Mouse (Mus musculus): ENCODE results near the gene Polr2f. TPM values are rescaled to one million over a fixed set of nuclear protein-coding genes. Genes with fewer than 3 reads are reported as not detected.

Polr2f gene
- not detected for polyA plus RNA-seq (2014; fragmentation: Illumina TruSeq; extraction: RNeasy Lipid Tissue Mini Kit (QIAGEN cat#74804); ENCODE audit: low read depth, low replicate concordance)

GRCm38 (mm10) chr15:79140866-79141565, at the start of gene Polr2f, which contains the start of gene 1700088E04Rik:
TSS of gene Polr2f (plus strand) at chr15:79141009.
TSS of gene 1700088E04Rik (minus strand) at chr15:79141253.

GRCm38 (mm10) chr15:79108421-79109320, 32.1 kb upstream of the Polr2f start, which contains the start of gene Micall1:
TSS of gene Micall1 (plus strand) at chr15:79108898.

GRCm38 (mm10) chr15:79165140-79165539, 24.3 kb downstream of the Polr2f start, which contains the start of gene Sox10:
TSS of gene Sox10 (minus strand) at chr15:79165240.

Other genes with a start within 250 kb of the Polr2f start
- not detected for gene Gm49510, start 241.3 kb upstream of the Polr2f start, polyA plus RNA-seq (2014; fragmentation: Illumina TruSeq; extraction: RNeasy Lipid Tissue Mini Kit (QIAGEN cat#74804); ENCODE audit: low read depth, low replicate concordance)
- gene Sh3bp1, start 241.2 kb upstream of the Polr2f start, polyA plus RNA-seq (2014; fragmentation: Illumina TruSeq; extraction: RNeasy Lipid Tissue Mini Kit (QIAGEN cat#74804); ENCODE audit: low read depth, low replicate concordance), result 0.93 TPM
- gene Pdxp, start 227.1 kb upstream of the Polr2f start, polyA plus RNA-seq (2014; fragmentation: Illumina TruSeq; extraction: RNeasy Lipid Tissue Mini Kit (QIAGEN cat#74804); ENCODE audit: low read depth, low replicate concordance), result not detected
- gene Lgals1, start 214.3 kb upstream of the Polr2f start, polyA plus RNA-seq (2014; fragmentation: Illumina TruSeq; extraction: RNeasy Lipid Tissue Mini Kit (QIAGEN cat#74804); ENCODE audit: low read depth, low replicate concordance), result 1.1 TPM
- 2.5 TPM for gene Nol12, start 206.1 kb upstream of the Polr2f start, polyA plus RNA-seq (2014; fragmentation: Illumina TruSeq; extraction: RNeasy Lipid Tissue Mini Kit (QIAGEN cat#74804); ENCODE audit: low read depth, low replicate concordance)
- gene Triobp, start 193.3 kb upstream of the Polr2f start, polyA plus RNA-seq (2014; fragmentation: Illumina TruSeq; extraction: RNeasy Lipid Tissue Mini Kit (QIAGEN cat#74804); ENCODE audit: low read depth, low replicate concordance), result 1.7 TPM
- 177 TPM for gene H1f0, start 112.6 kb upstream of the Polr2f start, polyA plus RNA-seq (2014; fragmentation: Illumina TruSeq; extraction: RNeasy Lipid Tissue Mini Kit (QIAGEN cat#74804); ENCODE audit: low read depth, low replicate concordance)
- not detected for gene Galr3, start 99.1 kb upstream of the Polr2f start, polyA plus RNA-seq (2014; fragmentation: Illumina TruSeq; extraction: RNeasy Lipid Tissue Mini Kit (QIAGEN cat#74804); ENCODE audit: low read depth, low replicate concordance)
- 1.1 TPM for gene Ankrd54, start 78.1 kb upstream of the Polr2f start, polyA plus RNA-seq (2014; fragmentation: Illumina TruSeq; extraction: RNeasy Lipid Tissue Mini Kit (QIAGEN cat#74804); ENCODE audit: low read depth, low replicate concordance)
- gene Eif3l, start 65.8 kb upstream of the Polr2f start, polyA plus RNA-seq (2014; fragmentation: Illumina TruSeq; extraction: RNeasy Lipid Tissue Mini Kit (QIAGEN cat#74804); ENCODE audit: low read depth, low replicate concordance), result 82.4 TPM
- 9.9 TPM for gene Micall1, start 32.1 kb upstream of the Polr2f start, polyA plus RNA-seq (2014; fragmentation: Illumina TruSeq; extraction: RNeasy Lipid Tissue Mini Kit (QIAGEN cat#74804); ENCODE audit: low read depth, low replicate concordance)
- 3.8 TPM for gene 1700088E04Rik, start 244 bp downstream of the Polr2f start, polyA plus RNA-seq (2014; fragmentation: Illumina TruSeq; extraction: RNeasy Lipid Tissue Mini Kit (QIAGEN cat#74804); ENCODE audit: low read depth, low replicate concordance)
- gene Sox10, start 24.2 kb downstream of the Polr2f start, polyA plus RNA-seq (2014; fragmentation: Illumina TruSeq; extraction: RNeasy Lipid Tissue Mini Kit (QIAGEN cat#74804); ENCODE audit: low read depth, low replicate concordance), result not detected
- 7.5 TPM for gene Pick1, start 88.2 kb downstream of the Polr2f start, polyA plus RNA-seq (2014; fragmentation: Illumina TruSeq; extraction: RNeasy Lipid Tissue Mini Kit (QIAGEN cat#74804); ENCODE audit: low read depth, low replicate concordance)
- gene Gm49486, start 88.4 kb downstream of the Polr2f start, polyA plus RNA-seq (2014; fragmentation: Illumina TruSeq; extraction: RNeasy Lipid Tissue Mini Kit (QIAGEN cat#74804); ENCODE audit: low read depth, low replicate concordance), result 1.1 TPM
- gene Slc16a8, start 113.8 kb downstream of the Polr2f start, polyA plus RNA-seq (2014; fragmentation: Illumina TruSeq; extraction: RNeasy Lipid Tissue Mini Kit (QIAGEN cat#74804); ENCODE audit: low read depth, low replicate concordance), result not detected
- 2.9 TPM for gene Baiap2l2, start 144.5 kb downstream of the Polr2f start, polyA plus RNA-seq (2014; fragmentation: Illumina TruSeq; extraction: RNeasy Lipid Tissue Mini Kit (QIAGEN cat#74804); ENCODE audit: low read depth, low replicate concordance)
- 0.53 TPM for gene Pla2g6, start 187.4 kb downstream of the Polr2f start, polyA plus RNA-seq (2014; fragmentation: Illumina TruSeq; extraction: RNeasy Lipid Tissue Mini Kit (QIAGEN cat#74804); ENCODE audit: low read depth, low replicate concordance)
- gene Maff, start 205.6 kb downstream of the Polr2f start, polyA plus RNA-seq (2014; fragmentation: Illumina TruSeq; extraction: RNeasy Lipid Tissue Mini Kit (QIAGEN cat#74804); ENCODE audit: low read depth, low replicate concordance), result 0.32 TPM

Measured in kidney, adult 10 weeks (tissue).